Mouse (Mus musculus): ENCODE measurements around the gene Jup.

The Jup gene

GRCm38 (mm10) chr11:100397600-100398389 is at the start of gene Jup:
Gene Jup (minus strand): TSS chr11:100397763.
- peak; percentile 99 to 100 for DNase-seq (ENCODE audit: low spot score in 2 of 2)

DNA sequence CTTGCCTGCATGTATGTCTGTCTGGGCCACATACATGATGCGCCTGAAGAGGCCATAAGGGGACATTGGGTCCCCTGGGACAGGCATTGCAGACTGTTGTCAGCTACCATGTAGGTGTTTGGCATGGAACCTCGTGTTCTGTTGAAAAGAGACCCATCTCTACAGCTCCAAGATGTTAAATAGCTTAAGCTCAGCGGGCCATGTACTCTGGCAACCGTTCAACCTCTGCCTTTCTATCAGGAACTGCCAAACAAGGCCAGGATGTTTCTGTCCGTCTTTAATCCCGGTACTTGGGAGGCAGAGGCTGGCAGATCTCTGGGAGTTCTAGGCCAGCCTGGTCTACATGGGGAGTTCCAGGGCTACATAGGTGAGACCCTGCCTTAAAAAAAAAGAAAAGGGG is 45.1 kb upstream of the Jup start:
- no peak for DNase-seq (ENCODE audit: low spot score in 2 of 2)

DNA sequence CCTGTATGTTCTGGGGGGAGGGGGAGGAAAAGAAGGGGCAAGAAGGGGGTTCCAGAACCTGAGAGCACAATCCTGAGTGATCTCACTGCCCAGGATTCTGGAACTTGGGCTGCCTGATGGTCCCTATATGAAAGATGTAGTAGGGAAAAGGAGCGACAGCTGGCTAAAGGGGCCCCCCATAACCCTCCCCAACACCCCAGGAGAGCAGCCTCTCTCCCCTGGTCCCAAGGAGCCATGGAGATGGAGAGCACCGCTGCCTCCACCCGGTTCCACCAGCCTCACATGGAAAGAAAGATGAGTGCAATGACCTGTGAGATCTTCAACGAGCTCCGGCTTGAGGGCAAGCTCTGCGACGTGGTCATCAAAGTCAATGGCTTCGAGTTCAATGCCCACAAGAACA is 44.2 kb upstream of the Jup start, which contains the start of the genes Nt5c3b and Klhl10:
Nt5c3b (minus strand) TSS at position 12 of the 400 bp plus-strand sequence.
Klhl10 (plus strand) TSS at position 121 of the 400 bp plus-strand sequence.
- DNase-seq (ENCODE audit: low spot score in 2 of 2): no peak

- peak; percentile 52 to 84 for DNase-seq (ENCODE audit: low spot score in 2 of 2)
These were observed 43.3 kb upstream of the Jup start for GRCm38 (mm10) chr11:100440691-100441522.

- no peak for DNase-seq (ENCODE audit: low spot score in 2 of 2)
These were observed 40.3 kb upstream of the Jup start for GRCm38 (mm10) chr11:100437901-100438300.

DNA sequence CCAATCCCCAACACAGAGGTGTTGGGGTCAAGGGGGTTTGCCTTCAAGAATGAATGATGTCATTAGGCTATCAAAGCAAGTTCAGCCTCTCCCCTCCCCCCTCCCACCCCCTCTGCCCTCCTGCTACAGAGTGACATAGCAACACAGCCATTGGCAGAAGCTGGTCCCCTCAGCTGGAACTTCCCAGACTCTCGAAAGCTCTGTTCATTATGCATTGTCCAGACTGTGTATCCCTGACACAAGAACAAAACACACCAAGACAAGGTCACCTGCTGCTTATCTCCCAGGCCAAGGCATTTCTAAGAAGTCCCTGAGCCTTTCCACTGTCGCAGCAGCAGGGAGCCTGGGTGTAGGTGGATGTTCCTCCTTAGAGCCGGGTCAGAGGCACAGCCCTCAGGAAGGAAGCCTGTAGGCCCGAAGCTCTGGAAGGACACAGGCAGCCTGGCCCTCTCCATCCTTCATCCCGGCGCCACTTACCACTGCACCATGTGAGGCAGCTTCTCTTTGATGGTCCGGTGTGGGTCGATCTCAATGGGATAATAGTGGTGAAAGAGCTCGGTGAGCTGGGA is 38.2 kb upstream of the Jup start:
- no peak for DNase-seq (ENCODE audit: low spot score in 2 of 2)

- DNase-seq (ENCODE audit: low spot score in 2 of 2): no peak
These were observed 34.4 kb upstream of the Jup start for GRCm38 (mm10) chr11:100432002-100432401.

GRCm38 (mm10) chr11:100430052-100430451 is 32.5 kb upstream of the Jup start:
- no peak for DNase-seq (ENCODE audit: low spot score in 2 of 2)

- DNase-seq (ENCODE audit: low spot score in 2 of 2): no peak
These were observed 31.1 kb upstream of the Jup start for GRCm38 (mm10) chr11:100428612-100429199.

- DNase-seq (ENCODE audit: low spot score in 2 of 2): no peak
These were observed 29.3 kb upstream of the Jup start for GRCm38 (mm10) chr11:100426820-100427219.

DNA sequence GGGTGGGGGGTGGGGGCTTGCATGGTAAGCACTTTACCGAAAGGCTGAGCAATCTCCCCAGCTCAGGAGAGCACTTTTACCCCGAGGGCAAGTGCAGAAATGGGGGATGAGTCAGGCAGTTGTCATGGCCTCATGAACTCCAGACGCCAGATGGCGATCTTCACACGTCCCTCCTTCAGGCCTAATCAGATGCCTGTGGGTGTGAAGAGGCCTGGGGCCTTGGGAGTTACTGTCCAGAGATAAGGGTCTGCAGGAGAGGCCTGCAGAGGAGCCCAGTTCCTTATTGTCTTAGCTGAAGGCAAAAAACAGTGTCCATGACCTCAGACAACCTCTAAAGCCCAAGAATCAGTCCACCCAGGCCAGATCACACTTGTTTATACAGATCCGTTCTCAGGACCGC is 28.3 kb upstream of the Jup start:
- peak in 1 of 2 experiments; percentile 77 for DNase-seq (ENCODE audit: low spot score in 2 of 2)

GRCm38 (mm10) chr11:100423836-100424235 is 26.3 kb upstream of the Jup start:
- DNase-seq (ENCODE audit: low spot score in 2 of 2): no peak

- DNase-seq (ENCODE audit: low spot score in 2 of 2): no peak
These were observed 24.0 kb upstream of the Jup start for GRCm38 (mm10) chr11:100421537-100421936.

- no peak for DNase-seq (ENCODE audit: low spot score in 2 of 2)
These were observed 17.6 kb upstream of the Jup start, which contains the start of gene Fkbp10 for GRCm38 (mm10) chr11:100414914-100415822. Gene Fkbp10 (plus strand): TSS chr11:100415697.

GRCm38 (mm10) chr11:100414021-100414913 is 16.7 kb upstream of the Jup start, which contains the start of gene P3h4:
Gene P3h4 (minus strand): TSS chr11:100414836.
- DNase-seq (ENCODE audit: low spot score in 2 of 2): peak in 1 of 2 experiments; percentile 74

- no peak for DNase-seq (ENCODE audit: low spot score in 2 of 2)
These were observed 16.0 kb upstream of the Jup start for GRCm38 (mm10) chr11:100413541-100413940.

- DNase-seq (ENCODE audit: low spot score in 2 of 2): no peak
These were observed 14.2 kb upstream of the Jup start for GRCm38 (mm10) chr11:100411736-100412135.

DNA sequence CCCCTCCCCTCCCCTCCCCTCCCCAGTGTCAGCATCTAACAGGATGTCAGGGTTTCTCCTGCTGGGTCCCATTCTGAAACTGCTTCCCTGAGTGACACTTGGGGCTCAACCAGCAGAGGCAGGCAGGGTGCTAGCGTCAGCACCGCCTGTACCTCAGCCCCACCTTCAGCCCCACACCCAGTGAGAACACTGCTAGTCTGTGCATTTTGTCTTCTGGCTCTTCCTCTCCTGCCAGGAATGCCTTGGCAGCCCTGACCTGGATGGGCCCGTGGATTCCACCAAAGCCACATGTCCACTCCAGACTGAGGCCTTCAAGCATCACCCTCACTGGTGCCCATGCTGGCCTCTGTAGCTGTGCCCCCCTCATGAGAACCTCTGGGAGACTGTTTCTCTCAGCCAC is 12.1 kb upstream of the Jup start:
- DNase-seq (ENCODE audit: low spot score in 2 of 2): no peak

- DNase-seq (ENCODE audit: low spot score in 2 of 2): no peak
These were observed 11.4 kb upstream of the Jup start for GRCm38 (mm10) chr11:100408835-100409462.
